Mouse (Mus musculus) limb, embryonic 10.5 days (tissue): ENCODE measurements around the gene Apod. TPM values are rescaled to one million over a fixed set of nuclear protein-coding genes. Genes with fewer than 3 reads are reported as not detected.
"Not testable (repeated sequence)": the region's sequence is repeated elsewhere in the genome, so short reads cannot be mapped to it uniquely, and the experiment has no call there.

Source experiments
- DNase-seq: peaks from one replicate; pipeline ENCODE4 v3.0.0-alpha.2; 2017; ENCODE audit warnings: low spot score
- H3K27ac ChIP-seq: fragments of 300-500 bp; sonication (generic); 2 replicates; pipeline ENCODE4 v1.5.1; 2016; ENCODE audit warnings: mild to moderate bottlenecking
- H3K27me3 ChIP-seq: fragments of 300-500 bp; sonication (generic); 2 replicates; pipeline ENCODE4 v1.6.1; 2016; ENCODE audit warnings: low read depth, mild to moderate bottlenecking; ENCODE audit not compliant: poor library complexity, severe bottlenecking
- H3K36me3 ChIP-seq: fragments of 300-500 bp; sonication (generic); 2 replicates; pipeline ENCODE4 v1.6.1; 2016; ENCODE audit warnings: mild to moderate bottlenecking, moderate library complexity
- H3K4me1 ChIP-seq: fragments of 300-500 bp; sonication (generic); 2 replicates; pipeline ENCODE4 v1.6.1; 2016
- H3K4me3 ChIP-seq: fragments of 300-500 bp; sonication (generic); 2 replicates; pipeline ENCODE4 v1.5.1; 2016; ENCODE audit warnings: mild to moderate bottlenecking, moderate library complexity
- H3K9me3 ChIP-seq: fragments of 300-500 bp; sonication (generic); replicated peaks from 2 replicates; pipeline ENCODE4 v1.6.1; 2016; ENCODE audit warnings: mild to moderate bottlenecking
- WGBS: fragments of 180-500 bp; shearing (Covaris S2); methylation state at CpG from one replicate; pipeline ENCODE4 v1.1.7; 2016; 5-methylcytosine and 5-hydroxymethylcytosine counted together
- polyA plus RNA-seq: library from polyadenylated mRNA; unstranded; fragments of >200 nt; fragmentation: Nextera tagmentation; extraction: Ambion mirVana; gene quantifications from 2 replicates; pipeline ENCODE4 v1.2.1, GENCODE M21; 2016

Gene Apod
- polyA plus RNA-seq, 1 experiment from 2014 or later: 5.9 TPM

DNA sequence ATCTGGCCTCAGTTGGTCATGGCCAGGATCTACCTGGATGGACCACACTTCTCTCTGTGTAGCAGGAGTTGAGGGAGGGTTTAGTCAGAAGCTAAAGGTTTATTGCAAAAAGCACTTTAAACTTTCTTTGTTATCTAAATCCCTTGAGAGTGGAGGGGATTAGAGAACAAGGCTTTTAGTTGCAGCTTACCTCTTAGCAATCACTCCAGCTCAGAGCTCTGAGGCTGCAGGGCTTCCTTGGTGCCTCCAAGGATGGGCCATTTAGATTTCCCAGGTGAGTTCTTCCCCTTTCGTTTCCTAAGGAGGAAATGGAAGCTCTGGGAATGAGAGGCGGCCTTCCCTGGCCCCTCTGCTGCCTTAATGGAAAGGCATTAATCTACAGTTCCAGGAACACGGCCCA lies 23.3 kb upstream of the Apod start:
- Histone ChIP-seq H3K4me1 (peaks cover 6% of the 10 kb centered on the region), H3K4me3 (no peak overlapping the region), H3K27me3 (no peaks in the 10 kb centered on the region), H3K36me3 (no peaks in the 10 kb centered on the region), H3K27ac (no peak overlapping the region), H3K9me3 (no peaks in the 10 kb centered on the region)
- no peak for DNase-seq
- 39% methylated on average over 3 of the region's 3 CpGs for WGBS

- Histone ChIP-seq H3K9me3 (no peaks in the 10 kb centered on the region), H3K4me3 (no peak overlapping the region), H3K27ac (no peak overlapping the region), H3K36me3 (no peaks in the 10 kb centered on the region), H3K4me1 (no peaks in the 10 kb centered on the region), H3K27me3 (no peaks in the 10 kb centered on the region)
- no peak for DNase-seq
- WGBS: 68% methylated on average over 5 of the region's 5 CpGs
These were observed 20.2 kb upstream of the Apod start for GRCm38 (mm10) chr16:31334796-31335195.

GRCm38 (mm10) chr16:31332586-31332985 lies 18.0 kb upstream of the Apod start:
- no peaks in the 10 kb centered on the region for H3K9me3 ChIP-seq
- no peak for DNase-seq
- H3K4me1 ChIP-seq: no peaks in the 10 kb centered on the region
- no peaks in the 10 kb centered on the region for H3K27me3 ChIP-seq
- no peak overlapping the region for H3K27ac ChIP-seq
- no peak overlapping the region for H3K4me3 ChIP-seq
- H3K36me3 ChIP-seq: no peaks in the 10 kb centered on the region

DNA sequence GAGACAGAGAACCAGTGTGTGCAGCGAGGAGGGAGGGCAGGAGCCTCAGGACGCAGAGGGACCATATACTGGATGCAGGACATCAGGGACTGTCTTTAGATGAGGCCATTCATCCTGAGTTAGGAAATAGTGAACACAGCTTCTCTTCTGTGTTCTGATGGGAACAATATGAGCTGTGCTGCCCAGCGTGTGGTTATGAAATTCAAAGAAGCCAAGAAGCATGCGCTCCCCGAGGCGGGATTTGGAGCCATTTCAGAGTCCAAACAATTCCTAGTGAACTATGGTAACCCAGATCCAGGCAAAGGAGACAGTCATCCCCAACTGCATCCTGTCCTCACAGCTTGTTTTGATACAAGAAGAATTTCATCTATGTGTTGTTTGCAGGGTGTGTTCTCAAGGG lies 16.4 kb upstream of the Apod start:
- H3K36me3 ChIP-seq, H3K4me1 ChIP-seq, DNase-seq, H3K9me3 ChIP-seq, H3K27me3 ChIP-seq, H3K27ac ChIP-seq, H3K4me3 ChIP-seq: not testable (repeated sequence)
- 93% methylated on average over 6 of the region's 6 CpGs for WGBS

- DNase-seq: no peak
- H3K9me3 ChIP-seq: no peaks in the 10 kb centered on the region
- no peaks in the 10 kb centered on the region for H3K36me3 ChIP-seq
- H3K27ac ChIP-seq: no peak overlapping the region
- H3K4me3 ChIP-seq: no peak overlapping the region
- no peaks in the 10 kb centered on the region for H3K27me3 ChIP-seq
- 81% methylated on average over 2 of the region's 2 CpGs for WGBS
- peaks cover 7% of the 10 kb centered on the region for H3K4me1 ChIP-seq
These were observed 15.1 kb upstream of the Apod start for GRCm38 (mm10) chr16:31329668-31330067.

- Histone ChIP-seq H3K36me3 (no peaks in the 10 kb centered on the region), H3K4me3 (no peak overlapping the region), H3K9me3 (no peaks in the 10 kb centered on the region), H3K4me1 (peaks cover 7% of the 10 kb centered on the region), H3K27ac (no peak overlapping the region), H3K27me3 (no peaks in the 10 kb centered on the region)
- no peak for DNase-seq
- 93% methylated on average over 2 of the region's 2 CpGs for WGBS
These were observed 13.3 kb upstream of the Apod start for GRCm38 (mm10) chr16:31327891-31328290.

GRCm38 (mm10) chr16:31327430-31327829 lies 12.8 kb upstream of the Apod start:
- no peak for DNase-seq
- Histone ChIP-seq H3K4me1 (peaks cover 7% of the 10 kb centered on the region), H3K27ac (no peak overlapping the region), H3K9me3 (no peaks in the 10 kb centered on the region), H3K27me3 (no peaks in the 10 kb centered on the region), H3K36me3 (no peaks in the 10 kb centered on the region), H3K4me3 (no peak overlapping the region)
- WGBS: 89% methylated on average over 8 of the region's 8 CpGs

- H3K27me3 ChIP-seq: no peaks in the 10 kb centered on the region
- peaks cover 7% of the 10 kb centered on the region for H3K4me1 ChIP-seq
- 74% methylated on average over 8 of the region's 8 CpGs for WGBS
- DNase-seq: no peak
- H3K27ac ChIP-seq: no peak overlapping the region
- H3K9me3 ChIP-seq: no peaks in the 10 kb centered on the region
- no peaks in the 10 kb centered on the region for H3K36me3 ChIP-seq
- no peak overlapping the region for H3K4me3 ChIP-seq
These were observed 12.1 kb upstream of the Apod start for GRCm38 (mm10) chr16:31326679-31327078.

GRCm38 (mm10) chr16:31325966-31326365 lies 11.4 kb upstream of the Apod start:
- H3K27me3 ChIP-seq: no peaks in the 10 kb centered on the region
- no peak overlapping the region for H3K27ac ChIP-seq
- no peaks in the 10 kb centered on the region for H3K9me3 ChIP-seq
- H3K36me3 ChIP-seq: no peaks in the 10 kb centered on the region
- H3K4me3 ChIP-seq: no peak overlapping the region
- no peak for DNase-seq
- peaks cover 7% of the 10 kb centered on the region for H3K4me1 ChIP-seq
- 87% methylated on average over 5 of the region's 5 CpGs for WGBS

DNA sequence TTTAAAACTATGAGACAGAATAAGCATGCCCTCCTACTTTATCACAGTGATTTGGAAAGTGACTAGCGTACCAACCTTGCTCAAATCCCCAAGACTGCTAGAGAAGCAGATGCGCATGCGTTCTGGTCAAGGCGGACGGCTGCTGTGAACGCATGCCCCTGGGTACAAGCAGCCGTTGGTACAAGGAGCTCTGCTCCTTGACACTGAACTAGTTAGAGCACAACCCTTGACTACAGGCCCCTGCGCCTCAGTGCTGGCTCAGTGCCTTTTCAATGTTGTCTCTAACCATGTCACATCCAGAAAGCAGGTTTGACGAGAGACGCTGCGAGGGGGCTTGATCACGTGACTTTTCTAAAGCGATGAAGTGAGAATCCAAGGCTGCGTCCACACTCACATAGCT lies 10.5 kb upstream of the Apod start:
- 97% methylated on average over 14 of the region's 14 CpGs for WGBS
- Histone ChIP-seq H3K36me3 (no peaks in the 10 kb centered on the region), H3K9me3 (no peaks in the 10 kb centered on the region)

GRCm38 (mm10) chr16:31321501-31321900 lies 6.9 kb upstream of the Apod start:
- H3K27me3 ChIP-seq: no peaks in the 10 kb centered on the region
- no peaks in the 10 kb centered on the region for H3K36me3 ChIP-seq
- H3K27ac ChIP-seq: no peak overlapping the region
- H3K4me3 ChIP-seq: no peak overlapping the region
- H3K9me3 ChIP-seq: no peaks in the 10 kb centered on the region
- H3K4me1 ChIP-seq: peaks cover 11% of the 10 kb centered on the region
- DNase-seq: no peak
- 86% methylated on average over 4 of the region's 4 CpGs for WGBS

More for the DNA sequence above, 10.5 kb upstream of the Apod start:
- Histone ChIP-seq H3K4me1 (peaks cover 7% of the 10 kb centered on the region), H3K4me3 (no peak overlapping the region), H3K27ac (no peak overlapping the region), H3K27me3 (no peaks in the 10 kb centered on the region)
- no peak for DNase-seq

DNA sequence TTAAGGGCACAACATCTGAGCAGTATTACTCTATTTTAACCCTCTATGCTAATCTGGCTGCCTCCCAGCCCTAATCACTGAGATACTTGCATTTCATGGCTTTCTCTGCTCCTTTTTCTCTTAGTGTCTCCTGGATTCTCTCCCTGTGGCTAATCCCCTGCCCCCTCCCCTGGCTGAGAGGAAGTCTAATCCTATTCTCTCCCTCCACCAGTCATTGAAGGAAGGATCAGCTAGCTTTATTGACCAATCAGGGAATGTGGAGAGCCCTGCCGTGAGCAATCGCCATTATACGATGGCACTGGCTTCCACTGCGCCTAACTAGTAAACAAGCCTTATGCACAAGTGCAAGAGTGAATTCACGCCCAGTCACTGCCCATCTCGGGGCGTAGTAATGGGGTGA lies 6.3 kb upstream of the Apod start:
- Histone ChIP-seq H3K4me3 (no peak overlapping the region), H3K4me1 (peaks cover 13% of the 10 kb centered on the region), H3K27ac (no peak overlapping the region), H3K36me3 (no peaks in the 10 kb centered on the region), H3K27me3 (no peaks in the 10 kb centered on the region), H3K9me3 (no peaks in the 10 kb centered on the region)
- WGBS: 92% methylated on average over 7 of the region's 7 CpGs
- DNase-seq: no peak

DNA sequence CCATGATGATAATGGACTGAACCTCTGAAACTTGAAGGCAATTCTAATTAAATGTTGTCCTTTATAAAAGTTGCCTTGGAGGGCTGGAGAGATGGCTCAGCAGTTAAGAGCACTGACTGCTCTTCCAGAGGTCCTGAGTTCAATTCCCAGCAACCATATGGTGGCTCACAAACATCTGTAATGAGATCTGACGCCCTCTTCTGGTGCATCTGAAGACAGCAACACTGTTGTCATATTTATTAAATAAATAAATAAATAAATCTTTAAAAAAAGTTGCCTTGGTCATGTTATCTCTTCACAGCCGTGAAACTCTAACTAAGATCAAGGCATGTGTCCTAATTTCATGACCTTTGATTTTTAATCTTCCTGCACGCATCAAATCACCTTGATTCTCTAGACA lies 5.1 kb upstream of the Apod start:
- not testable (repeated sequence) for H3K36me3 ChIP-seq, H3K27ac ChIP-seq, H3K4me3 ChIP-seq, H3K27me3 ChIP-seq, DNase-seq, H3K9me3 ChIP-seq
- H3K4me1 ChIP-seq: peaks cover 16% of the 10 kb centered on the region
- 83% methylated on average over 3 of the region's 3 CpGs for WGBS

- H3K27me3 ChIP-seq: no peaks in the 10 kb centered on the region
- WGBS: 84% methylated on average over 4 of the region's 4 CpGs
- no peaks in the 10 kb centered on the region for H3K36me3 ChIP-seq
- no peak overlapping the region for H3K27ac ChIP-seq
- H3K4me3 ChIP-seq: no peak overlapping the region
- H3K9me3 ChIP-seq: no peaks in the 10 kb centered on the region
- no peak for DNase-seq
- peaks cover 20% of the 10 kb centered on the region for H3K4me1 ChIP-seq
These were observed 4.7 kb upstream of the Apod start for GRCm38 (mm10) chr16:31319316-31319715.
